Mouse (Mus musculus) testis, postnatal 14 days (tissue): ENCODE measurements around the gene Tsen15.
"Not testable (repeated sequence)": the region's sequence is repeated elsewhere in the genome, so short reads cannot be mapped to it uniquely, and the experiment has no call there.

Experiments used
- DNase-seq: peaks from one replicate; pipeline ENCODE4 v3.0.0; 2021; ENCODE audit warnings: low spot score

Tsen15 gene

DNA sequence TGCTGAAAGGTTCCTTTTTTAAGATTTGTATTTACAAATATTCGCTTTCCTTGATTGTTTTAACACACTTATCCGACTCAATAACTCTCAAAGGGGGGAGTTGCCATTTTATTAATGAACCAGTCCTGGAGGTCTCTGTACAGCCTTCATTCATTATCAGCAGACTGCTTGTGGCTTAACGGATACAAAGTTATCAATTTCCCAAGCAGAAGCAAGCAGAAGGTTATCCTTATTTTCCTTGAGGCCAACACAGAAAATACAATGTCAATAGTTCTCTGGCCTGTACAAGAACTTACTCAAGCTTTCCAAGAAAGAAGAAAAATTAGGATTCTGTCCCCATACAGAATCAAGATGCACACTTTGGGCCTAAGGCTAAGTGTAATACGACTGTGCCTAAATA, 795 bp downstream of the Tsen15 start:
- not testable (repeated sequence) for DNase-seq

DNA sequence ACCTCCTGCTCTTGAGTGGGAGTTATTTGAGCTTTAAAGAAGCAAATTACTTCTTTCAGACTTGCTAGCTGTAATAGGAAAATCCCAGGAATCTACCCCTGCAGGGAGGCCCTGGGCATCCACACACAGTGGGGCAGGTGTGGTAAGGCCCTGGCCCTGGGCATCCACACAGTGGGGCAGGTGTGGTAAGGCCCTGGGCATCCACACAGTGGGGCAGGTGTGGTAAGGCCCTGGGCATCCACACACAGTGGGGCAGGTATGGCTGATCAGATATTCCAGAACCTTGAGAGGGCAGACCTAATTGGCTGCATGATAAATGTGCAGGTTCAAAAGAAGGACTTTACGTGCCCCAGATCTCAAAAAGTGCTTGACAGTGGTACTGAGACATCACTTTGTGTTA, 1.9 kb downstream of the Tsen15 start:
- DNase-seq: no peak

DNA sequence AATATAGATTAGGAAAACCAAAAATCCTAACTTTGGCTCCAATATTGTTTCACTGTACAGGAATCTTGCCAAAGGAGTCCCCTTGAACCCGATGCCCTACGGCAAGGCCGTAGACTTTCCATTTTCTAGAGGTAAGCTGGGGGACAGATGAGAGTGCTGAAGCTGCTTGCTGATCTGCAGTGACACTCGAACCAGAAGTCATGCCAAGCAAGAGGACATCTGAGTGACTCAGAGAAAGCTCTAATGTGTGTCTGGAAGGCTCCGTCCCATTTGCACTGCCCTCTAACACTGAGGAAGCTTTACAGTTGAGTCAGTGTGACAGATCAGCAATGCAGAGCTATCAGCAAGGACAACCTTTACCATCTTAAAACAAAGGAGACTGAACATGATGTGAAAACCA, 8.2 kb downstream of the Tsen15 start:
- DNase-seq: no peak

- peak; percentile 10 for DNase-seq
These were observed 17.3 kb downstream of the Tsen15 start for GRCm38 (mm10) chr1:152369139-152369538.

DNA sequence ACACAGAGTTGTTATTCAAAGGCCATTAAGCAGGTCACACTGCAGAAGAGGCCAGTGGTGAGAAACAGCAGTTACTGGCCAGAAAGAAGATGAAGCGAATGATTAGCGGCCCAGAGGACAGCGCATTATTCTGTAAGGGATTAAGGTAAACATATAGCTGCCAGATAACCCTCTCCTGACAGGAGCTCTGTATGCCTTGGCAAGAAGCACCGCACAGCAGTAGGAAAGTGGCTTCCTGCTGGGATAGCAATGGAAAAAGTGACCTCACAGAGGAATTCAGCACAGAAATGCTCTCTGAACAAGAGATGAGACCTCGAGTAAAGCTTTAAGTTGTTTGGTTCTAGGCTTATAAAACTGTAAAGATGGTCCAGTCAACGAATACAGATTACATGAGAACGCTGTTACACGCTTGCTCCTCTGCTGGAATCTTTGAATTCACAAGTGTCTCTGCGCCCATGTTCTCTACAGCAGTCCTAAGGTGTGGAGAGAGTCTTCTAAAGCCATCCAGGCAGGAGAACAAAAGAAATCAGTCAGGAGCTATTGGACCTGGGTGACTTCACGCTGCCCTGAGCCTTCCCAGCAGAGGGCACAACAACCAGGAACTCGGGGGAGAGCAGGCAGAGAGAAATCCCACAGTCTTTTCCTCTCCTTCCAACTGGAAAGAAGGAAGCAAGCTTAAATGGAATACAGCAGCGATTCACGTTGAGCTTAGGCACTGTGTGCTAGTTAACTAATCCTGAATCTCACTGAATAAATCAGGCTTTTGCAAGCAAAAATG, 18.0 kb downstream of the Tsen15 start:
- DNase-seq: no peak

DNA sequence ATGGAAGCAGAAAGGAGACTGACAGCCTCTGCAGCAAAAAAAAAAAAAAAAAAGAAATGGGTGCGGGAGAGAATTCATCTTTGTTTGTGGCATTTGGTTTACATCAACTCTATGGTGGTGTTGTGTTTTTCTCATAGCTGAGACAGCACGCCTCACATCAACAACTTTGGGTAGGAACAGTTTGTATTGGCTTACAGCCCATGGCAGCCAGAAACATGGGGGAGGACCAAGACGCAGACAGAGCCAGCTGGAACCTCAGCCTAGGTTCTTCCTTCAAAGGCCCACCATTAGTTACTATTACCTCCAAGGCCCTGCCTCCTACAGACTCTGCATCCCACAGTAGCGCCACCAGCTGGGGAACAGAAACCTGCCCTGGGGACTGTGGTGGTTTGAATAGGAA, 29.8 kb downstream of the Tsen15 start:
- DNase-seq: no peak

DNA sequence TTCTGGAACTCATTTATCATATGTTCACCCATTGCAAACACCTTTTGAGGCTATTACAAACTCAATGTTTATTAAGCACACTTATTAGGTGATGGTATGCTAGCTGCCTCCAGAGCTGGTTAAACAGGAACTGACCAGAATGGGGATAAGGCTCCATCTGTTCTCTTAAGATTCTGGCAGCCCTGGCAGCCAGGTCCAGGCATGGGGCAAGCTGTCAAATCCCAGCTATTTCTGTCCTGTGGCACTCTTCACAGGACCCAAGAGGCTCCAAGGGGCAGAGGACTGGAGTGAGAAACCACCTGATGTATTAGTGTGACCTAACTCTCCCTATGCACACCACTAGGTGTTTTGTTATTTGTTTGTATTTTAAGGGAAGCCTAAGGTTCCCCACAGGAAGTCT, 38.5 kb downstream of the Tsen15 start:
- no peak for DNase-seq

GRCm38 (mm10) chr1:152324024-152324423, 62.5 kb downstream of the Tsen15 start:
- DNase-seq: no peak
